Mouse (Mus musculus): ENCODE data around the gene Rhbdd1. TPM values are rescaled to one million over a fixed set of nuclear protein-coding genes. Genes with fewer than 3 reads are reported as not detected.

The Rhbdd1 gene
- total RNA-seq, 2 experiments from 2014 or later = 12.2 to 13.2 TPM

- no peak for DNase-seq
These were observed 166.1 kb downstream of the Rhbdd1 start for GRCm38 (mm10) chr1:82482371-82482770.

DNA sequence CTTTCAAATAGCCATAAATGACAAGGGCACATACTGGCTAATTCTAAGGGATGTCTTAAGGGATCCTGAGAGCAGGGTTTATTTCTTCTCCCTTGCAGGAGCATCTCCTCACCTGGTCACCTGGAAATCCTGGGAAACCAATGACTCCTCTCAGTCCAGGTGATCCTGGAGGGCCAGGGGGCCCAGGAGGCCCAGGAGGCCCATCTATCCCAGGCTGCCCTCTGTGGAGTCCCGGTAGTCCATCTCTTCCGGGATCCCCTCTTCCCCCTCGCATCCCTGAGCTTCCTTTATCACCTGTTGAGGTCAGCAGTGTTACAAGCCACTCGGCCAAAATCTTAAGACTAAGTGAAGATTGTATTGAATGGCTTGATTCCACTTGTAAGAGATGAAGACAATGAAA lies 170.1 kb downstream of the Rhbdd1 start:
- DNase-seq = no peak

DNA sequence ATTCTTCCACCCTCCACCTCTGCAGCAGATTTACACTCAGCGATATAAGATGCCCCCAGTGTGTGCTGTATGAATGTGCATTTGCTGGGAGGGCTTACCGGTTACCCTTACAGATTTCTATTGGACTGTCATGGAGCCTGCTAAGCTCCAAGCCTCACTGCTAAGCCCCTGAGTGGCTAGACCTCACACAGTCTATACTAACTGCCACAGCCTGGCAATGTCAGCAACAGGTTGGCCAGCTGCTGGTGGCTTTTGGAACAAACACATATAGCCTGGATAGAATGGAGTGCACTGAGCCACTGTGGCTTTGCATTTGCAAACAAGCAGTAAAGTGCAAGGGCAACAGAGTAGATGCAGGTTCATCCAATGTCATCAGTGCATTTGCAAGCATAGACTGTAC lies 175.7 kb downstream of the Rhbdd1 start:
- DNase-seq = no peak

Small RNA genes lying within 50 kb of the gene (microRNA-seq; reads per million reads assigned to microRNA genes)
- gene Gm22112 = 0 reads per million in 2 experiments

Other genes with a start within 250 kb of the Rhbdd1 start
- gene Gm9747, start 83.3 kb upstream of the Rhbdd1 start, total RNA-seq (2021) = not detected
- gene Irs1, start 25.0 kb upstream of the Rhbdd1 start, total RNA-seq (2021) = 10 to 100 TPM; 62.4 to 76.2 TPM